Mouse (Mus musculus): ENCODE measurements around the gene Aipl1. TPM values are rescaled to one million over a fixed set of nuclear protein-coding genes. Genes with fewer than 3 reads are reported as not detected.

The Aipl1 gene
- polyA plus RNA-seq, 1 experiment: not detected

DNA sequence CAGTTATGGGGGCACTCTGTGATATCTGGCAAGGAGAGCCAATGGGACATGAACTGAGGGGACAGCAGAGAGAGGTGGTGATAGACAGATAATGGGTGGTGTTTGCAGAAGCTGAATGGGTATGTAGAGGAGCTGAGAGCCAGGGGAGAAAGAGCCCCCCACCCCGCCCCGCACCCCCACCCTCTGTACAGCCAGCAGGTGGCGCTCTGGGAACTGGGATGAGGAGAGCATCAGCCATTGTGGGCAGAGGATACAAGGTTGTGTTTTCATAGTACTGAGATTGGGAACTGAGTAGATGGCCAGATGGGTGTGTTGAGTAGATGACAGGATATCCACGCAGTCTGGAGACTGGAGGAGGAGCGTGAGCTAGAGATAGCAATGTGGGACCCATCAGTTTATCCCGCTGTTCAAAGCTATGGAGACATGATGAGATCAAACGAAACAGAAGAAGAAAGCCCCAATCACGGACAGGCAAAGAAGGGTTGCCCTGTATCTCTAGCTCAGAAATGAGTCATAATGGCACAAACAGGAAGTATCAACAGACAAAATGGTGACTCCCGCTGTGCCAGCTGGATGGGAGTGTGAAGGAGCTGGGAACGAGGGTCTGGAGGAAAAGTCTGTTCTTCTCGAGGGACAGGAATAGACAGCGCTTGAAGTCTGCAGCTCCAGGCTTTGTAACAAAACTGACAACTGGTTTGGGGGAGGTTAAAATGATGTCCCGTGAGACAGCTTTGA is 20.6 kb downstream of the Aipl1 start:
- Histone ChIP-seq H3K4me3 (ENCODE audit: insufficient read depth, low read depth, low read length) (no peak overlapping the region), H3K4me1 (ENCODE audit: control insufficient read depth, insufficient read depth, low read length) (peaks cover 6% of the 10 kb centered on the region), H3K27ac (ENCODE audit: insufficient read depth, low read depth, low read length) (no peak overlapping the region)
- TF ChIP-seq POLR2A (IDR thresholded peaks at IDR 0.05; ENCODE audit: insufficient read depth, low read depth, low read length) (no peak), CTCF (IDR thresholded peaks at IDR 0.05; ENCODE audit: insufficient read depth, low read depth, low read length) (no peak)
- WGBS: 69% methylated on average over 13 of the region's 13 CpGs

DNA sequence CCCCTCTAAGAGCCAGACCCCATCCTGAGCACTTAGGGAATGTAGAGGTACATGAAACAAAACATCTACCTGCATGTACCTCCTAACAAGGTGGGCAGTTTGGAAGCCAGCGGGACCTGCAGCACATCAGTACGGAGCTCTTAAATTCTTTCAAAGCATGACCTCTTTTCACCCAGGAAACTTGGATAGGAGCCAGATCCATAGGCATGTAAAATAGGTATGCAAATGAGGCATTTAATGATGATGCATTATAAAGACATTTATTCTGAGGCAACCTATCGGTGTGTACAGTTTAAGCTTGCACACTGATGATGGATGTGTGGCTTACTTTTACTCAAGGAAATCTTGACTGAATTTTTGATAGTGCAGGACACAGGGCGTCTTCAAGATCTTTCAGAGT is 22.6 kb downstream of the Aipl1 start:
- TF ChIP-seq POLR2A (IDR thresholded peaks at IDR 0.05; ENCODE audit: insufficient read depth, low read depth, low read length) (no peak), CTCF (IDR thresholded peaks at IDR 0.05; ENCODE audit: insufficient read depth, low read depth, low read length) (no peak)
- Histone ChIP-seq H3K27ac (ENCODE audit: insufficient read depth, low read depth, low read length) (no peak overlapping the region), H3K4me1 (ENCODE audit: control insufficient read depth, insufficient read depth, low read length) (peaks cover 13% of the 10 kb centered on the region), H3K4me3 (ENCODE audit: insufficient read depth, low read depth, low read length) (no peak overlapping the region)
- 68% methylated on average over 4 of the region's 4 CpGs for WGBS

DNA sequence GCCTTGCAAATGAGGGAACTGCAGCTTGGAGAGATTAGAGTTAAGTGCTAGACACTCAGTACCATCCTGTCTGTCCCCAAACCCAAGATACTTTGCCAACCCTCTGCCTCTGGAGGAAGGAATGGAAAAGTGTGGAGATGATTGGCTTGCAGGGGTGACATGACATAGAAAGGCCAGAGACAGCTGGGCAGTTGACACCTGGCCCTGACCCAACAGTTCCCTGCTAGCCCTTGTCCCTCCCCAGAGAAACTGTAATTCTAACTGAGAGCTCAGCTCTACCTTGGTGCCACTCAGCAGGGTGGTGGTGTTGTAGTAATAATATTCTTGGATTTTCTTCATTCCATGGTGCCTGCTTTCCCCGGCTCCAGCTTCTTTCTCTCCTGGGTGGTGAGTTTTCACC is 25.4 kb downstream of the Aipl1 start:
- H3K4me3 ChIP-seq (ENCODE audit: insufficient read depth, low read depth, low read length): no peak overlapping the region
- H3K27ac ChIP-seq (ENCODE audit: insufficient read depth, low read depth, low read length): no peak overlapping the region
- TF ChIP-seq CTCF (IDR thresholded peaks at IDR 0.05; ENCODE audit: insufficient read depth, low read depth, low read length): no peak
- no peak for TF ChIP-seq POLR2A (IDR thresholded peaks at IDR 0.05; ENCODE audit: insufficient read depth, low read depth, low read length)
- H3K4me1 ChIP-seq (ENCODE audit: control insufficient read depth, insufficient read depth, low read length): peaks cover 9% of the 10 kb centered on the region
- WGBS: 71% methylated on average over 1 of the region's 1 CpGs

DNA sequence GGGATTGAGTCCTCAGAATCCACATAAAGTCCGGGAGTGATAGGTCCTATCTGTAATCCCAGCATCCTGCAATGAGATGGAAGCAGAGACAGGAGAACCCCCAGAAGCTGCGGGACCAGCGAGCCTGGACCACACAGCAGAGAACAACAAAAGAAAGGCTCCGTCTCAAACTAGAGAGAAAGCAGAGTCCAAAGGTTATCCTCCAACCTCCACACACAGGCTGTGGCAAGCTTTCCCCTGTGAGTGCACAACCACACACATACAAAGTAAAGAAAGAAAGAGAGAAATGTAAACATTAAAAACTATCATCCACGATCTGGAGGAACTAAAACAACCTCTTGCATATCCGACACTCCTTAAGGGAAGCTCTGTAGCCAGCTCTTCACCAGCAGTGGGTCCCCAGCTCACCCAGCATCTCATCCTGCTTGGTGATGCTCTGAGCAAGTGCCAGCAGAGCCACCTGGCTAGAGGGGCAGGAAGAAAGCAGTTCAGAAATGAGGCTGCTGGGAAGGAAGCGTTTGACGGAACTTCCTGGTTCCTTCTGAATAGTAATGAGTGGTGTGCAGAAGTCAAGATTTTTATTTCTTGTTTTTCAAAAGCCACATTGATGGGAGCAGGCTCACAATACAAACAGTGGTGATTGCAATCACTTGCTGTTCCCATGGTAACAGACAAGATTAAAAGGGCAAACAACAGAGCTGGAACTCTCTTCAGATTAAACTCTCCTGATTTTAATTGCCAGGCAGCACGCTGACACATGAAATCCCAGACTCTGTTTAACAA is 26.2 kb downstream of the Aipl1 start:
- Histone ChIP-seq H3K4me1 (ENCODE audit: control insufficient read depth, insufficient read depth, low read length) (peaks cover 8% of the 10 kb centered on the region), H3K27ac (ENCODE audit: insufficient read depth, low read depth, low read length) (no peak overlapping the region), H3K4me3 (ENCODE audit: insufficient read depth, low read depth, low read length) (no peak overlapping the region)
- TF ChIP-seq CTCF (IDR thresholded peaks at IDR 0.05; ENCODE audit: insufficient read depth, low read depth, low read length): no peak
- TF ChIP-seq POLR2A (IDR thresholded peaks at IDR 0.05; ENCODE audit: insufficient read depth, low read depth, low read length): no peak
- WGBS: 43% methylated on average over 9 of the region's 9 CpGs

DNA sequence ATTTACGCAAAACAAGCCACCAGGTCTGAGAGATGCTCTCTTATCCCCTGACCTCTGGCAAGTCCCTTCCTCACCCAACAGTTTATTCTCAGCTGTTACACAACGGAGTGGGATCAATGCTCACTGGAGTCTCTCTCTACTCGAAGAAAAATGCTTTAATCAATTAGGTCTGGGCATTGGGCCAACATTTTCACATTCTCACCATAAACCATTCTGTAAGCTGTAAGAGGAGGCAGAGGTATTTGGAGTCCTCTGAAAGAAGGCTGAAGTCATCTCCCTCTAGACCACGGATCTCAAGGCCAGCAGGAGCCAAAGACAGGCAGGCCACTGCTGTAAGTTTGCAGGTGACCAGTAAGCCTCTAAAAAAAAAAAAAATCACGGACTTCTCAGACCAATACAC is 26.9 kb downstream of the Aipl1 start:
- no peak overlapping the region for H3K4me3 ChIP-seq (ENCODE audit: insufficient read depth, low read depth, low read length)
- 41% methylated on average over 5 of the region's 5 CpGs for WGBS
- no peak overlapping the region for H3K27ac ChIP-seq (ENCODE audit: insufficient read depth, low read depth, low read length)
- TF ChIP-seq POLR2A (IDR thresholded peaks at IDR 0.05; ENCODE audit: insufficient read depth, low read depth, low read length) (no peak), CTCF (IDR thresholded peaks at IDR 0.05; ENCODE audit: insufficient read depth, low read depth, low read length) (no peak)
- H3K4me1 ChIP-seq (ENCODE audit: control insufficient read depth, insufficient read depth, low read length): peaks cover 8% of the 10 kb centered on the region

DNA sequence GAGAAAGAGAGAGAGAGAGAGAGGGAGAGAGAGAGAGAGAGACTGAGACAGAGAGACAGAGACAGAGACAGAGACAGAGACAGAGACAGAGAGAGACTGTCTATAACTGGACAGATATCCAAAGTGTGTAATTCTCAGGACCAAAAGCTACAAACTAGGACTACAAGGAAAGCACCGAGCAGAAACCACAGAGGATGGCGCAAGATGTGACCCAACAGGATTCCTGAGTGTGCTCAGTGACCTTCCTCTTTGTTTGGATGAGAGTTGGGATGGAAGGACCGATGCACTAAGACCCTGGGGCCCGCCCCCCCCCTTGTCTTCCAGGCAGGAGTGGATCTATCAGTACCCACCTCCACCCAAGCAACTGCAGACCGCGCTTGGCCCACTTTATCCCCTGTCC is 31.8 kb downstream of the Aipl1 start:
- no peak overlapping the region for H3K27ac ChIP-seq (ENCODE audit: insufficient read depth, low read depth, low read length)
- no peak for TF ChIP-seq POLR2A (IDR thresholded peaks at IDR 0.05; ENCODE audit: insufficient read depth, low read depth, low read length)
- TF ChIP-seq CTCF (IDR thresholded peaks at IDR 0.05; ENCODE audit: insufficient read depth, low read depth, low read length): no peak
- no peaks in the 10 kb centered on the region for H3K4me1 ChIP-seq (ENCODE audit: control insufficient read depth, insufficient read depth, low read length)
- H3K4me3 ChIP-seq (ENCODE audit: insufficient read depth, low read depth, low read length): no peak overlapping the region
- 93% methylated on average over 6 of the region's 6 CpGs for WGBS

DNA sequence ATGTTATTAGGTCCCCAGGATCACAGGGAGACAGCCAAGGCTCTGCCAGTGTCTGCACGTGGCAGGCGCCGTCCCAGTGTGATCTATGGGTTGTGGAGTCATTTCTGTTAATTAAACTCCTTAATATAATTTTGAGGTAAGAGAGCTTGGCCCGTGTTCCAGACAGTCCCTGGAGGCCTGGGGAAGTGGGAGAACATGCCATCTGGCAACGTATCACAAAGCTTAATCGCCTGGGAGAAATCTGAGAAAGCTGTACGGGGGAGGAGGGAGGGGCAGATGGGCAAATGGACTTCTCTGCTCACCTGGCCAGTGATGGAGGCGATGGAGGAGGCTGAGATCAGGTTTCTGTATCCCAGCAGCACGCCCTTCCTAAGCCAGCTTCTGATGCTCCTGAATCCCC is 34.1 kb downstream of the Aipl1 start:
- Histone ChIP-seq H3K4me3 (ENCODE audit: insufficient read depth, low read depth, low read length) (no peak overlapping the region), H3K27ac (ENCODE audit: insufficient read depth, low read depth, low read length) (no peak overlapping the region), H3K4me1 (ENCODE audit: control insufficient read depth, insufficient read depth, low read length) (no peaks in the 10 kb centered on the region)
- 57% methylated on average over 9 of the region's 9 CpGs for WGBS
- TF ChIP-seq CTCF (IDR thresholded peaks at IDR 0.05; ENCODE audit: insufficient read depth, low read depth, low read length): no peak
- no peak for TF ChIP-seq POLR2A (IDR thresholded peaks at IDR 0.05; ENCODE audit: insufficient read depth, low read depth, low read length)

DNA sequence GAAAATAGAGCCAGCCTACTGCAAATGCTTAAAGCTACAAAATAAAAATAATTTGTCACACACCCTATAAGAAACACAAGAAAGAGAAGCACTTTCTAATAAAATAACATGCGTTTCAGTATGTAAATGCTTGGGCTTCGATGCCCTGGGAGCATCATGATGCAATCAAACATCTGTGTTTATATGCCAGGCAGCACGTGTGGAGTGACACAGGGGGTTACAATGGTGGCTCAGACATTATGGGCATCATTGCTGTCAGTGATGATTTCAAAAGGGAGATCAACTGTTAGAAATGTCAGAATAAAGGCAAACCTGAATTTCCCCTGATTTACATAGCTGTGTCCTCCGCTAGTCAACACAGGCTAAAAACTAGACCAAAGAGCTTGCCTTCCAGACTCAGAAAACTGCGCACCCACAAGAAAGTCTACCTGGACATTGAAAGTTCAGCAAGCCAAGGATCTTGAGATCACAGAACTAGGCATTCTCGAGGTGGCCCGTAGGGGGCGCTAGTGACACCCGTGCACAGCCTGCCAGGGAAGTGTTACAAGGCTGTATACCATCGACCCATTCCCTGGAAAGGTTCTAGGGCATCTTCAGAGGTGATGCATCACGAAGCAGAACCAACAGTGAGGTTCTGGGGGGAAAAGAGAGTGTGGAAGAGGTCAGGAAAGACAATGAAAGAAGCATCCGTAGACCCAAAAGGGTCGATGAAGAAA is 35.0 kb downstream of the Aipl1 start:
- Histone ChIP-seq H3K27ac (ENCODE audit: insufficient read depth, low read depth, low read length) (no peak overlapping the region), H3K4me1 (ENCODE audit: control insufficient read depth, insufficient read depth, low read length) (no peaks in the 10 kb centered on the region), H3K4me3 (ENCODE audit: insufficient read depth, low read depth, low read length) (no peak overlapping the region)
- TF ChIP-seq CTCF (IDR thresholded peaks at IDR 0.05; ENCODE audit: insufficient read depth, low read depth, low read length): peak; percentile 51
- no peak for TF ChIP-seq POLR2A (IDR thresholded peaks at IDR 0.05; ENCODE audit: insufficient read depth, low read depth, low read length)
- 52% methylated on average over 13 of the region's 13 CpGs for WGBS

DNA sequence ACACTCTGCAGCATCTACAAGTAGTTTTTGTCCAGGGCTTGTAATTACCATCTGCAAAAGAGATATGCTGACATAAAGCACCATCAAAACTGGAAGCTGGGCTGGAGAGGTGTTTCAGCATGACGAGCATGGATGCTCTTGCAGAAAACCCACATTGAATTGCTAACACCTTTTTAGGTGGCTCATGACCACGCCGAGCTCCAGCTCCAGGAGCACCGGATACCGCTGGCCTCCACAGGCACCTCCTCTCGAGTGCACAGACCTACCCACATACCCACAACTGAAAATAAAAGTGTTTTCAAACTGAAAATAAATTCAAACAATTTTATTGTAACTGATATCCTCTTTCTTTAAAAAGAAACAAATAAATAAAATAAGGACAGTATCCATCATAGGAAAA is 37.1 kb downstream of the Aipl1 start:
- H3K4me1 ChIP-seq (ENCODE audit: control insufficient read depth, insufficient read depth, low read length): peaks cover 11% of the 10 kb centered on the region
- no peak overlapping the region for H3K27ac ChIP-seq (ENCODE audit: insufficient read depth, low read depth, low read length)
- 93% methylated on average over 6 of the region's 6 CpGs for WGBS
- no peak overlapping the region for H3K4me3 ChIP-seq (ENCODE audit: insufficient read depth, low read depth, low read length)
- no peak for TF ChIP-seq CTCF (IDR thresholded peaks at IDR 0.05; ENCODE audit: insufficient read depth, low read depth, low read length)
- no peak for TF ChIP-seq POLR2A (IDR thresholded peaks at IDR 0.05; ENCODE audit: insufficient read depth, low read depth, low read length)
